Mouse (Mus musculus) myocyte (in vitro differentiated cells): ENCODE measurements around the gene Slc4a1. TPM values are rescaled to one million over a fixed set of nuclear protein-coding genes. Genes with fewer than 3 reads are reported as not detected.
"Not testable (repeated sequence)": the region's sequence is repeated elsewhere in the genome, so short reads cannot be mapped to it uniquely, and the experiment has no call there.

ENCODE experiments used
- H3K27me3 ChIP-seq: one replicate; pipeline ENCODE4 v1.6.1; 2011; ENCODE audit not compliant: control insufficient read depth, insufficient read depth, insufficient read length
- H3K36me3 ChIP-seq: one replicate; pipeline ENCODE4 v1.6.1; 2011; ENCODE audit not compliant: control insufficient read depth, insufficient read depth
- H3K4me2 ChIP-seq: one replicate; pipeline ENCODE4 v1.6.1; 2011; ENCODE audit warnings: low read depth, control low read depth
- H3K4me3 ChIP-seq: one replicate; pipeline ENCODE4 v1.5.1; 2011; ENCODE audit warnings: mild to moderate bottlenecking, control low read depth, moderate library complexity
- H3K79me2 ChIP-seq: one replicate; pipeline ENCODE4 v1.6.1; 2011; ENCODE audit not compliant: control insufficient read depth, insufficient read depth
- H3ac ChIP-seq: one replicate; pipeline ENCODE4 v1.6.1; 2011; ENCODE audit not compliant: control insufficient read depth, insufficient read length
- CEBPB ChIP-seq: IDR thresholded peaks from 2 replicates; pipeline ENCODE4 v1.6.1; 2011; ENCODE audit warnings: mild to moderate bottlenecking, moderate library complexity; ENCODE audit not compliant: poor library complexity, insufficient read depth, severe bottlenecking
- E2F4 ChIP-seq: IDR thresholded peaks from one replicate; pipeline ENCODE4 v1.6.1; 2011; ENCODE audit warnings: mild to moderate bottlenecking, control low read depth, moderate library complexity; ENCODE audit not compliant: insufficient read depth
- MAX ChIP-seq: IDR thresholded peaks from one replicate; pipeline ENCODE4 v1.6.1; 2011; ENCODE audit warnings: low read depth, mild to moderate bottlenecking, control low read depth
- MYOD1 ChIP-seq, 3 experiments: IDR thresholded peaks; one replicate each; pipeline ENCODE4 v1.6.1; 2011; ENCODE audit warnings: control low read depth in 2 of 3, low read depth in 2 of 3, mild to moderate bottlenecking in 2 of 3, moderate library complexity in 1 of 3; ENCODE audit not compliant: insufficient read length in 2 of 3, control insufficient read depth in 1 of 3
- MYOG ChIP-seq, 3 experiments: IDR thresholded peaks; one replicate each; pipeline ENCODE4 v1.6.1; 2011; ENCODE audit warnings: control low read depth in 2 of 3, low read depth in 2 of 3, mild to moderate bottlenecking in 2 of 3; ENCODE audit not compliant: insufficient read length in 2 of 3, control insufficient read depth in 1 of 3, insufficient read depth in 1 of 3
- POLR2A ChIP-seq: IDR thresholded peaks from one replicate; pipeline ENCODE4 v1.6.1; 2011; ENCODE audit warnings: low read depth, mild to moderate bottlenecking, control low read depth, moderate library complexity; ENCODE audit not compliant: insufficient read length
- POLR2AphosphoS2 ChIP-seq: IDR thresholded peaks from one replicate; pipeline ENCODE4 v1.6.1; 2011; ENCODE audit warnings: low read depth, control low read depth; ENCODE audit not compliant: insufficient read length
- REST ChIP-seq: IDR thresholded peaks from one replicate; pipeline ENCODE4 v1.6.1; 2011; ENCODE audit warnings: mild to moderate bottlenecking, control low read depth, moderate library complexity; ENCODE audit not compliant: insufficient read depth, insufficient read length
- SRF ChIP-seq: IDR thresholded peaks from one replicate; pipeline ENCODE4 v1.6.1; 2011; ENCODE audit warnings: low read depth; ENCODE audit not compliant: control insufficient read depth, insufficient read length
- TCF12 ChIP-seq: IDR thresholded peaks from one replicate; pipeline ENCODE4 v1.6.1; 2011; ENCODE audit warnings: mild to moderate bottlenecking, control low read depth; ENCODE audit not compliant: poor library complexity, insufficient read depth, severe bottlenecking
- TCF3 ChIP-seq: IDR thresholded peaks from one replicate; pipeline ENCODE4 v1.6.1; 2011; ENCODE audit warnings: low read depth, control low read depth; ENCODE audit not compliant: insufficient read length
- USF1 ChIP-seq: IDR thresholded peaks from one replicate; pipeline ENCODE4 v1.6.1; 2011; ENCODE audit warnings: low read depth, mild to moderate bottlenecking, control low read depth, moderate library complexity
- polyA plus RNA-seq: library from polyadenylated mRNA; unstranded; fragments of >200 nt; fragmentation: generic; extraction: Trizol; gene quantifications from one replicate; pipeline ENCODE4 v1.2.1, GENCODE M21; 2012; ENCODE audit warnings: missing spikeins

Gene Slc4a1
- polyA plus RNA-seq, 1 experiment = not detected

DNA sequence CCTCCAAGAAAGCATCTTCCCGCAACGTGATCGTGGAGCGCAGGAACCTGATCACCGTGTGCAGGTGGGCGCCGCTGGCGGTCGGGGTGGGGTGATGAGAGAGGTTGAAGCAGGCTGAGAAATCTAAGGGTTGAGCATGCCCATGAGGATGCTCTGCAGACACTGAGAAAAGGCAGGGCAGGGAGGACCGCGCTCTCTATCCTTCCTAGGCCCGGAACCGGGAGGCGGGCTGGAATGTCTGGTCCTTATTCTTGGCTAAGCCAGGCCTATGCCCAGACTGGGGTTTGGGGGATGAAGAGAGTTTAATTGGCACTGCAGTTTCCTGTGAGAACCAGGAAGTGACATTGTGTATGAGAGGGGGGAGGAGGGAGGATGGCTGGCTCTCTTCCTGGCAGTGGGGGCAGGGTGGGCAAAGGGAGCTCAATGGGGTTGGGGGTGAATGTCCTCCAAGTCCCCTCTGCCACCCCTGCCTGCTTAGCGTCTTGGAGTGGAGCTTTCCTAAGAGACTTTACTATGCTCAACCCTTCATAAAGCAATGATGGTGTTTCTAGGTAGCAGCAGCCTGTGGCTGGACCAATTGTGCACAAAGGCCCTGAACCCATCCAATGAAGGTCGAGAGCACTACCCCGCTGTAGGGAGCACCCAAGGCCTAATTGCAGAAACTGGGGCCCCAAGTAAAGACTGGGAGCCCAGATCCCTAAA lies 27.9 kb upstream of the Slc4a1 start:
- TF ChIP-seq POLR2A = no peak
- no peak for TF ChIP-seq MYOD1 (IDR thresholded peaks at IDR 0.05; ENCODE audit: control insufficient read depth in 1 of 3, insufficient read length in 2 of 3, low read depth in 2 of 3)
- TF ChIP-seq MYOG (IDR thresholded peaks at IDR 0.05; ENCODE audit: control insufficient read depth in 1 of 3, insufficient read depth in 1 of 3, insufficient read length in 2 of 3, low read depth in 2 of 3) = no peak
- no peak for TF ChIP-seq E2F4
- TF ChIP-seq POLR2AphosphoS2 = no peak
- TF ChIP-seq TCF12 = no peak
- TF ChIP-seq USF1 = no peak
- TF ChIP-seq CEBPB = no peak
- no peak for TF ChIP-seq MAX
- TF ChIP-seq SRF = no peak
- no peak for TF ChIP-seq TCF3
- no peak for TF ChIP-seq REST
- Histone ChIP-seq H3K79me2 (no peaks in the 10 kb centered on the region), H3ac (no peak overlapping the region), H3K4me2 (peak overlapping the region; percentile 64), H3K27me3 (no peaks in the 10 kb centered on the region), H3K4me3 (peak overlapping the region; percentile 1), H3K36me3 (no peaks in the 10 kb centered on the region)

DNA sequence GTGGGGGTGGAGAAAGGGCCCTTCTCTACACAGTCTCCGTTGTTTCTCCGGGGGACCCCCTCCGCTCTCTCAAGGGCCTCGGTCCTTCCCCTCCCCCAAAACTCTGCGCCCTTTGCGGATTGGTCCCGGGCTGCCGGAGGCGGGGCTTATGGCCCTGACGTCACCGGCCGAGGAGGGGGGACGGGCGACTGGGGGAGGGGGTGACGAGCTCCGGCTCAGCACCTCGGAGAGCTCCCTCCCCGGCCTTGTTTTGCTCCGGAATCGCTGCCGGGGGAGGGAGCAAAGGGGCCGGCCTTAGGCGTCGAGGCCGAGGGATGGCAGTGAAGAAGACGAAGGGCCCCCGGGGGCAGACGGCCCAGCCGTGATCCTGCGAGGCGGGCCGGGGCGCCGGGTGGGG lies 27.2 kb upstream of the Slc4a1 start, which contains the start of gene Rundc3a:
Rundc3a (plus strand) TSS at position 166 of the 397 bp plus-strand sequence.
- Histone ChIP-seq H3K79me2 (no peaks in the 10 kb centered on the region), H3K27me3 (no peaks in the 10 kb centered on the region), H3K36me3 (no peaks in the 10 kb centered on the region), H3K4me2 (peak within 1 kb of the TSS; percentile 64), H3ac (no peak within 1 kb of the TSS), H3K4me3 (peak within 1 kb of the TSS; percentile 1)
- TF ChIP-seq REST = peak; percentile 72
- TF ChIP-seq SRF = no peak

DNA sequence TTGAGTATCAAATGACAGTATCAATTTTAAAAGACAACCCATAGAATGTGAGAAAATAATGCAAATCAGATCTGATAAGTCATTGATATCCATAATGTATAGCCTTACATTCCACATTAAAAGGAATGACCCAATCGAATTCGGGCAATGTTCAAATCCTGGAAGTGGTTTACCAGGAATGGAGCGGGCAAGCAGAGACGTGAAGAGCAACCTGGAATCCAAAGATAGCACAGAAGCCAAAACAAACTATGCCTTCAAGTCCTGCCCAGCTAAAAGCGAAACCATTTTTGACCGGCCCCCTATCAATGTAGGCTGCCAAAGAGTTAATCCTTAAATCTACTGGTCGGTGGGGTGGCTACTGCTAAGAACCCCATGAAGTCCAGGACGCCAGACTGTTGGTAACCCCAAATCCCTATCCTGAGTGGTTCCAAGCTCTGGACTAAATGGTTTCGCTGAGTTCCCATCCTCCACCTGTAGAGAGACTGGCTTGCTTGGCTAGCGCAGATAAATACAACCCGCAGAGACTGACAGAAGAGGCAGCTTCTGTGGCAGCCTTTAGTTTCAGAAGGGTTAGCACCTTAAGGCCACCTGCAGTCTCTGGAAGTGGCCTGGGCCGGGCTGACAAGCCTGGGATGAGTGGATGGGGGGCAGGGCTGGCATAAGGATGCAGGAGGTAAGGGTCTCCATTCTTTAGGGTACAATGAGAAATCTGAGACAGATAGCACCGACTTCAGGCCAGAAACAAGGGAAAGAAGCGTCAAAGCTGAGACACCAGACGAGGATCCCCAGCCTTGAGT lies 26.6 kb upstream of the Slc4a1 start:
- Histone ChIP-seq H3K4me2 (no peak overlapping the region), H3K79me2 (no peaks in the 10 kb centered on the region), H3K4me3 (peak overlapping the region; percentile 1), H3K27me3 (no peaks in the 10 kb centered on the region), H3K36me3 (no peaks in the 10 kb centered on the region), H3ac (no peak overlapping the region)
- no peak for TF ChIP-seq POLR2AphosphoS2
- TF ChIP-seq POLR2A = no peak
- no peak for TF ChIP-seq SRF
- no peak for TF ChIP-seq E2F4
- no peak for TF ChIP-seq MYOD1 (IDR thresholded peaks at IDR 0.05; ENCODE audit: control insufficient read depth in 1 of 3, insufficient read length in 2 of 3, low read depth in 2 of 3)
- TF ChIP-seq MAX = no peak
- no peak for TF ChIP-seq MYOG (IDR thresholded peaks at IDR 0.05; ENCODE audit: control insufficient read depth in 1 of 3, insufficient read depth in 1 of 3, insufficient read length in 2 of 3, low read depth in 2 of 3)

DNA sequence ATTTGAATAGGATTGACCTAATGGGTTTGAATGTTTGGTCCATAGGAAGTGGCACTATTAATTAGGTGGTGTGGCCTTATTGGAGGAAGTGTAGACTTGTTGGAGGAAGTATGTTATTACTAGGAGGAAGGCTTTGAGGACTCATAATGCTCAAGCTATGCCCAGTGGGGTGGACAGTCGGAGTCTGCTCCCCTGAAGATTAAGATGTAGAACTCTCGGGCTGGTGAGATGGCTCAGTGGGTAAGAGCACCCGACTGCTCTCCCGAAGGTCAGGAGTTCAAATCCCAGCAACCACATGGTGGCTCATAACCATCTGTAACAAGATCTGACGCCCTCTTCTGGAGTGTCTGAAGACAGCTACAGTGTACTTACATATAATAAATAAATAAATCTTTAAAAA lies 23.4 kb upstream of the Slc4a1 start:
- H3K79me2 ChIP-seq, H3K4me3 ChIP-seq, H3K4me2 ChIP-seq, H3K27me3 ChIP-seq, H3K36me3 ChIP-seq, H3ac ChIP-seq: not testable (repeated sequence)

DNA sequence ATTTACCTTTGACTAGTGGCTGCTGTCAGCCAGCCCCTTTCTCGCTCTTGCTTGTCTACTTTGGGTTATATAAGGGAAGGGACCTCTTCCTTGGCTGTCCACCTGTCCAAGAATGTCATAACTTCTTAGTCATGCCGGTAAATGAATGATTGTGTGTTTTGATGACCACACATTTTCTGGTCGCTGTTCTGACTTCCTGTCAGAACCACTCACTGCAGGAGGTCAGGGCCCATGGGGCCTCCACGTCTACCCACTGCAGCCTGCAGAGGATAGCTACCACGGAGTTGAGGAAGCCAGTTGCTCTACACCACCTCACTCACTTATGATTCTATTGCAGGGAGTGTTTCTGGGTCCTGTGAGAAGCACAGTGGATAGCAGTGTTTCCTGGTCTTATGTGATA lies 20.1 kb upstream of the Slc4a1 start:
- TF ChIP-seq REST = no peak
- no peak for TF ChIP-seq TCF12
- H3K27me3 ChIP-seq = no peaks in the 10 kb centered on the region
- no peak overlapping the region for H3K4me3 ChIP-seq
- H3ac ChIP-seq = no peak overlapping the region
- no peaks in the 10 kb centered on the region for H3K36me3 ChIP-seq
- H3K79me2 ChIP-seq = no peaks in the 10 kb centered on the region
- H3K4me2 ChIP-seq = no peak overlapping the region
